Mouse (Mus musculus): ENCODE measurements around the gene Edn3. TPM values are rescaled to one million over a fixed set of nuclear protein-coding genes. Genes with fewer than 3 reads are reported as not detected.

Edn3 gene
- total and polyA plus RNA-seq, 2 experiments from 2014 or later, result 4.5 to 5.6 TPM

- H3K4me2 ChIP-seq (ENCODE audit: low read depth), result no peak overlapping the region
- ATAC-seq, result no peak
- DNase-seq, result no peak
- no peak for TF ChIP-seq CTCF (IDR thresholded peaks at IDR 0.05; ENCODE audit: low read depth)
- WGBS, result 92% methylated on average over 2 of the region's 2 CpGs
- H3K27ac ChIP-seq (ENCODE audit: low read depth, low read length), result no peak overlapping the region
- no peak overlapping the region for H3K9ac ChIP-seq
- H3K9me3 ChIP-seq (ENCODE audit: low read length), result no peaks in the 10 kb centered on the region
- no peaks in the 10 kb centered on the region for H3K4me1 ChIP-seq (ENCODE audit: insufficient read depth)
- H3K27me3 ChIP-seq (ENCODE audit: insufficient read depth, low read length), result no peaks in the 10 kb centered on the region
- H3K36me3 ChIP-seq (ENCODE audit: insufficient read depth), result no peaks in the 10 kb centered on the region
- no peak overlapping the region for H3K4me3 ChIP-seq (ENCODE audit: low read depth, low read length)
Observed at GRCm38 (mm10) chr2:174816163-174816562, 55.7 kb downstream of the Edn3 start.

- DNase-seq (no peak), ATAC-seq (no peak)
- 80% methylated on average over 3 of the region's 3 CpGs for whole genome bisulfite sequencing
- no peak for TF ChIP-seq CTCF (IDR thresholded peaks at IDR 0.05; ENCODE audit: low read depth)
- Histone ChIP-seq H3K27ac (ENCODE audit: low read depth, low read length) (no peak overlapping the region), H3K4me2 (ENCODE audit: low read depth) (no peak overlapping the region), H3K9me3 (ENCODE audit: low read length) (no peaks in the 10 kb centered on the region), H3K9ac (no peak overlapping the region), H3K27me3 (ENCODE audit: insufficient read depth, low read length) (no peaks in the 10 kb centered on the region), H3K4me1 (ENCODE audit: insufficient read depth) (no peaks in the 10 kb centered on the region), H3K36me3 (ENCODE audit: insufficient read depth) (no peaks in the 10 kb centered on the region), H3K4me3 (ENCODE audit: low read depth, low read length) (no peak overlapping the region)
Observed at GRCm38 (mm10) chr2:174820286-174820685, 59.9 kb downstream of the Edn3 start.

DNA sequence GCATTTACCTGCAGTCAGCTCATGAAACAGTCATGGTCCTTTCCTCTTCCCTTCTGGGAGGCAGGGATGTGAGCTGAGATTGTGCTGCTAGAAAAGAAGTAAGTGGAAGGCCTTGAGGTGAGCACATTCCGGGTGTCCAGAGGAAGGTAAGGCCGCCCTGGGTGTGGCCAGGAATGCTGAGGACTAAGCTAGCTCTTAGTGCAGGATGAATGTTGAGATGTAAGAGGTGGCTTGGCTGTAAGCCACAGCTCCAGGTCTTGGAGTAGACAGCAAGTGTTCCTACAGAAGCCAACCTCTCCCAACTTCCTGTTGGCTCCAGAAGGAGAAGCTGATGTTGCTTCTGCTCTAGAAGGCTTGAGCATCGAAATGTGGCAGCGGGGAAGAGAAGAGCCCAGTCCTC is 67.4 kb downstream of the Edn3 start:
- Histone ChIP-seq H3K27ac (ENCODE audit: low read depth, low read length) (no peak overlapping the region), H3K4me1 (ENCODE audit: insufficient read depth) (no peaks in the 10 kb centered on the region), H3K9ac (no peak overlapping the region), H3K36me3 (ENCODE audit: insufficient read depth) (no peaks in the 10 kb centered on the region), H3K9me3 (ENCODE audit: low read length) (no peaks in the 10 kb centered on the region), H3K27me3 (ENCODE audit: insufficient read depth, low read length) (no peaks in the 10 kb centered on the region), H3K4me2 (ENCODE audit: low read depth) (no peak overlapping the region), H3K4me3 (ENCODE audit: low read depth, low read length) (no peak overlapping the region)
- WGBS, result 92% methylated on average over 4 of the region's 4 CpGs
- TF ChIP-seq CTCF (IDR thresholded peaks at IDR 0.05; ENCODE audit: low read depth), result no peak
- ATAC-seq, result no peak
- DNase-seq, result no peak

DNA sequence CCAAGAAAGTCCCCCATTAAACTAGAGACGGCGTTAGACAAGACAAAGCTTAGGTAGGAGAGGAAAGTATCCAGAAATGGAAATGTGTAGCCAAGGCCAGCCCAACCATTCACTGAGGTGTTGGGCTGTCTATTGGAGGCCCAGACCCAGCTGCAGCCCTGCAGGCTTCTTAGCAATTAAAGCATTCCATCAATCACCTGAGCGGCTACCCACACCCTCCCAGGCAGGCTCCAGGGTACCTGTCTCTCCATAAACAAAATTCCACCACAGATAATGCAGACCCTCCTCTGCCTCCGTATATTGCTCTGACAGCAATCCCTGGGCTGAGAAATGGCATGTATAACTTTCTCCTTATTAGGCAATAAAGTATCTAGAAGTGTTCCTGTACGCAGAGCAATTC is 73.2 kb downstream of the Edn3 start:
- 83% methylated on average over 5 of the region's 5 CpGs for WGBS
- ATAC-seq (no peak), DNase-seq (no peak)
- Histone ChIP-seq H3K4me3 (ENCODE audit: low read depth, low read length) (no peak overlapping the region), H3K9me3 (ENCODE audit: low read length) (no peaks in the 10 kb centered on the region), H3K27ac (ENCODE audit: low read depth, low read length) (no peak overlapping the region), H3K9ac (no peak overlapping the region), H3K36me3 (ENCODE audit: insufficient read depth) (no peaks in the 10 kb centered on the region), H3K27me3 (ENCODE audit: insufficient read depth, low read length) (no peaks in the 10 kb centered on the region), H3K4me1 (ENCODE audit: insufficient read depth) (no peaks in the 10 kb centered on the region), H3K4me2 (ENCODE audit: low read depth) (no peak overlapping the region)
- TF ChIP-seq CTCF (IDR thresholded peaks at IDR 0.05; ENCODE audit: low read depth), result no peak

Other genes starting within 250 kb of the Edn3 start
- under 0.01 and 0.15 TPM in 2 replicates for gene Zfp831, start 117.1 kb upstream of the Edn3 start, total RNA-seq (2014; rRNA removed)
- 0.02 TPM in 1 of 2 replicates, not detected in the other for gene Zfp831, start 117.1 kb upstream of the Edn3 start, polyA plus RNA-seq (2015; fragmentation: Nextera tagmentation; extraction: Ambion mirVana)
- 0.14 TPM in 1 of 2 replicates, not detected in the other for gene Gm14444, start 249.6 kb downstream of the Edn3 start, total RNA-seq (2014; rRNA removed)
- gene Gm14444, start 249.6 kb downstream of the Edn3 start, polyA plus RNA-seq (2015; fragmentation: Nextera tagmentation; extraction: Ambion mirVana), result 0.16 TPM in 1 of 2 replicates, not detected in the other

Data from forebrain, postnatal 0 days (tissue).